Mouse (Mus musculus): ENCODE measurements around the gene Pdxp. TPM values are rescaled to one million over a fixed set of nuclear protein-coding genes. Genes with fewer than 3 reads are reported as not detected.

Pdxp gene
- total RNA-seq, 2 experiments from 2014 or later, result 9.4 TPM; not detected in 1

DNA sequence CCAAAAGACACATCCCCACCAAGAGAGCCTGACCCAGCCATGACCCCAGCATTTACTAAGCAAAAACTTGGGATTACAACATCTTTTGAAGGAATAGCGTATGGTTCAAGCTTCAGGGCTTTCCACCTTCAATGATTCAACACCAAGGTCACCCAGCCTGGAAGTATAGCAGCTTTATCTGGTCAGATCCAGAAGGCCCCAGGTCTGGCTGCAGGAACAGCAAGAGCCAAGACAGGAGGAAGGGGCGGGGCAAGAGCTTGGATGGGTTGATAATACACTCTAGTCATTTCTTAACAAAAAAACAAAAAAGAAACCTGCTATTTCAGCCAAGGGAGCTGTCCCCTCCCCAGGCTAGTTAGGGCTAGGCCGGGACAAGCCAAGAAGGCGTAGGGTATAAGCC is 16.2 kb upstream of the Pdxp start:
- ATAC-seq (replicated peaks; ENCODE audit: low FRiP score, poor library complexity, severe bottlenecking), result no peak

- no peak for ATAC-seq (replicated peaks; ENCODE audit: low FRiP score, poor library complexity, severe bottlenecking)
Measured at GRCm38 (mm10) chr15:78898507-78899001, 15.2 kb upstream of the Pdxp start.

GRCm38 (mm10) chr15:78899409-78899739 is 14.3 kb upstream of the Pdxp start, which contains the start of gene Gm49510:
TSS of gene Gm49510 (plus strand) at chr15:78899667.
- ATAC-seq (replicated peaks; ENCODE audit: low FRiP score, poor library complexity, severe bottlenecking), result no peak

DNA sequence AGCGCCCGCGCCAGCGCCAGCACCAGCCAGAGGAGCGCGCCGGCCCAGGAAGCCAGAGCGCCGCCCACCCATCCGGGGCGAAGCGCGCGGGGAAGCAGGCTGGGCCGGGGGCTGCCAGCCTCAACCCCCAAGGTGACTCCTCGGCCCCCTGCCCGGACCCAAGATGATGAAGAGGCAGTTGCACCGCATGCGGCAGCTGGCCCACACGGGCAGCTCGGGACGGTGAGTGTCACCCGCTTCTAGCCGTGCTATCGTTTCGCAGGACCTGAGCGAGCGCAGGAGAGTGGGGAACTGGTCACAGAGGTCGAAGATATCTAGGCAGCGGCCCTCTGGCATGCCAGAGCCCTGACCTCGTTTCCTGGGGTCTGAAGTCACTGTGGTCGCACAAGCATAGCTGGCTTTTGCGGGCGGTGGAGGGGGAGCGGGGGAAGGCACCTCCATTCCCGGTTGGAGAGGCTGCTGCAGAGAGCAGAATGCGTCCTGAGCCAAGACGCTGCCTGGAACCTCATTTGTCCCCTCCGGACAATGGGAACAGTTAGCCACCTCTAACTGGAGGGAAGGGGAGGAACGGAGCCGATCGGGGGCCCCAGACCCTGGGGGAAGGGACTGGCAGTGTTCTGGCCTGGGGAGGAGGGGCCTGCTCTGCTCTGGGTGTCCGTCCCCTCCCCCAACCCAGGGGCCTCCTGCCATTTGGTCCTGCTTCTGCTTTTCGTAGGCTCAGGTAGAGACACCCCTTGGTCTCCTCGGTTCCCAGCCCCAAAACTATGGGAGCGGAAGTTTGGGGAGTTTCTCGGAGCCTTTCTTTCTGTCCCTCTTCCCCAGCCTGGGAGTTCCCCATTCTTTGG is 13.8 kb upstream of the Pdxp start, which contains the start of gene Sh3bp1:
Gene Sh3bp1 (plus strand): TSS at position 29 of the 845 bp plus-strand sequence.
- 0 out of 2 replicates have a peak, but pooled peaks have one; percentile 28 for ATAC-seq (replicated peaks; ENCODE audit: low FRiP score, poor library complexity, severe bottlenecking)

DNA sequence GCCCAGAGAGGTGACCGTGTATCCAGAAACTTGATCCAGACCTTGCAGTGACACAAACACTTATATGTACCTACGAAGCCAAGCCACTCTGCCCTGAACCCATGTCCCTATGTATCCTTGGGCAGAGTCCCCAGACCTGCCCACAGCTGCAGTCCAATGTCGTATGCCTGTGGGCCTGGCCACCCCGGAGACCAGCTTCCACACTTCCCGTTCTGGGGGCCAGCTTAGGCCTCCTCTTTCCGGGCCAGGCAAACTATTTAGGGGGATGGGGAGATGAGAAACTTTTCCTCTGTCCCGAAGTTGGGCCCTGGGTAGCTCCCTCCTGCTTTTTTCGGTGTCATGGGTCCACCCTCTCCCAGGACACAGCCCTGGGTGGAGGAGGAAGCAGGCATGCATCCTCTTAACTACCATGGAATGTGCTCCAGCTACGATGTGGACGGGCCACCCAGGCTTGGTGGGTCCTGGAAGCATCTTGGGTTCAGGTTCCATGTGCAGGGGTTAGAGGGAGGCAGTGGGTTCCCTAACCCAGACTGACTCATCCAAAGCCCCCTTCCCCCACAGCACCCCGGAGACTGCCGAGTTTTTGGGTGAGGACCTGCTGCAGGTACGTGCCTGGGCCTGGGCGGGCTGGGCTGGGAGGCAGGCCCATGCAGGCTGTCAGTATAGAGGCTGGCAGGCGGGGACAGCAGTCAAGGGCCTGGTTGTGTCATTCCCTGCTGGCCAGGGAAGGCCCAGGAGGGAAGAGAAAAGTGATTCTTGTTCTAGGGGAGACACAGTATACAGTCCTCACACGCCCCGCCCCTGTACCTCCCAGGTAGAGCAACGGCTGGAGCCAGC is 12.9 kb upstream of the Pdxp start:
- ATAC-seq (replicated peaks; ENCODE audit: low FRiP score, poor library complexity, severe bottlenecking), result no peak

DNA sequence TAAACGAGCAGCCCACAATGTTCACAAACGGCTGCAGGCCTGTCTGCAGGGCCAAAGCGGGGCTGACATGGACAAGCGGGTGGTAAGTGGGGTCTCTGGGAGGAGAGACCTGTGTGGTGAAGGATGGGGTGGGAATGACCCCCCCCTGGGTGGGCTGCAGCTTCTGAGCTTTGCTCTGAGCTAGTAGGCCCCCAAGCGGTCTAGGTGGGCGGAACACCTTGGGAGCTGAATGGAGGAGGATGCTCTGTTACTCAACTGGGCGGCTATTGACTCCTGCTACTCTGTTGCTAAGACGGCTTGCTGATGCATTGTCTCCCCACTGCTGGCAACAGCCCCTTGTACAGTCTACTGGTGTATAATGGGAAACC is 12.3 kb upstream of the Pdxp start:
- no peak for ATAC-seq (replicated peaks; ENCODE audit: low FRiP score, poor library complexity, severe bottlenecking)

- peak; percentile 68 for ATAC-seq (replicated peaks; ENCODE audit: low FRiP score, poor library complexity, severe bottlenecking)
Measured at GRCm38 (mm10) chr15:78903243-78903642, 10.5 kb upstream of the Pdxp start.

- ATAC-seq (replicated peaks; ENCODE audit: low FRiP score, poor library complexity, severe bottlenecking), result no peak
Measured at GRCm38 (mm10) chr15:78908399-78908798, 5.3 kb upstream of the Pdxp start.

DNA sequence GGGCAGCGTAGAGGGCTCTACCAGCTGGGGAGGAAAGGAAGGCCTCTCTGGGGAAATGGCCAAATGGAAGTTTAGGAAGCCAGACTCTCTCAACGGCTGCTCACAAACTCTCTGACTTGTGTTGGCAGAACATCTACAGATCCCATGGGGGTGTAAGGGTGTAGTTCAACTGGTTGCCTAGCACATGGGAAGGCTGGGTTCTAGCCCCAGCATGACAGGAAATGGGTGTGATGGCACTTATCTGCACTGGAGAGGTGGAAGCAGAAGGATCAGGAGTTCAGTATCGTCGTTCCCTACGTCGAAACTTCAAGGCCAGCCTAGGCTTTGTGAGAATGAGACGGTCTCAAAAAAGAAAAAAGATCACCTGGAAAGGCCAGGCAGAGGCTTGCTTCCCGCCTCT is 4.7 kb upstream of the Pdxp start:
- no peak for ATAC-seq (replicated peaks; ENCODE audit: low FRiP score, poor library complexity, severe bottlenecking)

GRCm38 (mm10) chr15:78912040-78912439 is 1.7 kb upstream of the Pdxp start:
- no peak for ATAC-seq (replicated peaks; ENCODE audit: low FRiP score, poor library complexity, severe bottlenecking)

DNA sequence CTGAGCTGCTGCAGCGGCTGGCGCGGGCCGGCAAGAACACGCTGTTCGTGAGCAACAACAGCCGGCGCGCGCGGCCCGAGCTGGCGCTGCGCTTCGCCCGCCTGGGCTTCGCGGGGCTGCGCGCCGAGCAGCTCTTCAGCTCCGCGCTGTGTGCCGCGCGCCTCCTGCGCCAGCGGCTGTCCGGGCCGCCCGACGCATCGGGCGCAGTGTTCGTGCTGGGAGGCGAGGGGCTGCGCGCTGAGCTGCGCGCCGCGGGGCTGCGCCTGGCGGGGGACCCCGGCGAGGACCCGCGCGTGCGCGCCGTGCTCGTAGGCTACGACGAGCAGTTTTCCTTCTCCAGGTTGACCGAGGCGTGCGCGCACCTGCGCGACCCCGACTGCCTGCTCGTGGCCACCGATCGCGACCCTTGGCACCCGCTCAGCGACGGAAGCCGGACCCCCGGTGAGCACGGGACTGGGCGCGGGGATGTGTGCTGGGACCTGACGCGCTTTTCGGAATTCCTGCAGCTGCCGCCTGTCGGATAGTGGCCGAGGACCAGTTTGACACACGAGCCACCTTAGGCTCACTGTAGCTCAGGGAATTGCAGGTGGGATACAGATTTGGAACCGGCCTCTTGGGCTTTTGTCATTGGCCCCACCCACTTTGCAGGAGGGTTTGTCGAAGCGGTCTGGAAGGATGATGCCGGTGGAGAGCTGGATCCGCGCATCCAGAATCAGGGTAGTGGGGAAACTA is 538 bp downstream of the Pdxp start:
- no peak for ATAC-seq (replicated peaks; ENCODE audit: low FRiP score, poor library complexity, severe bottlenecking)

DNA sequence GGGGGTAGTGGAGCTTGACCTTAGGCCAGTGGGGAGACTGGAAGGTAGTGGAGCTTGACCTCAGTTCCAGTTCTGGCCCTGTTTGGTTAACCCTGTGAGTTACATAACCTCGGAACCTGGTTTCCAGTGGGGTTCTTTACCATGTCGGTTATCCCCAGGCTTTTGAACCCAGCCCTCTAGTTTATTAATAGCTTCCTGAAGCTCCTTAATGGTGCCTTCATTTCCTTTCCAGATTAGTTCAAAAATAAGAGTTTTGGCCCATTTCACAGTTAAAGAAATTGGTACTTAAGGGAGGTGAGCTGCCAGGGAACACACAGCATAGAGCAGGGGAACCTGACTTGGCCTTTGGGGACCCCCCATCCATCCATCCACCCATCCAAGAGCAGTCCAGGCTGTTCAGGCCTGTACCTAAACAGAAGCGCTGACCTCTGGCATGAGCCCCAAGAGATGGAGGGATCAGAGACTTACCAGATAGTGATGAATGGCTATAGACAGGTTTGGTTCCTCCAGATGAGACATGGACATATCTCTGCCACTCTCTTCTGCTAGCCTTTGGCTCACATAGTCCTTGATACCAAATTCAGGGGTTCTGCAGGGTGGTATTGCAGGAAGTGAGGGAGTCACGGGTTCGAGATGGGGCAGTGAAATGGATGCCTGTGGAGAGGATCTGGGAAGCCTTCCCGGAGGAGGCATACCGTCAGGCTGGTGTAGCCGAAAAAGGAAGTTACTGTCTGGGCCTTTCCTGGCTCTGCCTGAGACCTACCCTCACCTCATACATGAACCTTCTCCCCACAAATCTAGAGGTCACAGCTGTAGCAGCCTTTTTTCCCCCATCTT is 1.3 kb downstream of the Pdxp start:
- no peak for ATAC-seq (replicated peaks; ENCODE audit: low FRiP score, poor library complexity, severe bottlenecking)

GRCm38 (mm10) chr15:78915660-78916017 is 1.9 kb downstream of the Pdxp start:
- ATAC-seq (replicated peaks; ENCODE audit: low FRiP score, poor library complexity, severe bottlenecking), result peak; percentile 69

DNA sequence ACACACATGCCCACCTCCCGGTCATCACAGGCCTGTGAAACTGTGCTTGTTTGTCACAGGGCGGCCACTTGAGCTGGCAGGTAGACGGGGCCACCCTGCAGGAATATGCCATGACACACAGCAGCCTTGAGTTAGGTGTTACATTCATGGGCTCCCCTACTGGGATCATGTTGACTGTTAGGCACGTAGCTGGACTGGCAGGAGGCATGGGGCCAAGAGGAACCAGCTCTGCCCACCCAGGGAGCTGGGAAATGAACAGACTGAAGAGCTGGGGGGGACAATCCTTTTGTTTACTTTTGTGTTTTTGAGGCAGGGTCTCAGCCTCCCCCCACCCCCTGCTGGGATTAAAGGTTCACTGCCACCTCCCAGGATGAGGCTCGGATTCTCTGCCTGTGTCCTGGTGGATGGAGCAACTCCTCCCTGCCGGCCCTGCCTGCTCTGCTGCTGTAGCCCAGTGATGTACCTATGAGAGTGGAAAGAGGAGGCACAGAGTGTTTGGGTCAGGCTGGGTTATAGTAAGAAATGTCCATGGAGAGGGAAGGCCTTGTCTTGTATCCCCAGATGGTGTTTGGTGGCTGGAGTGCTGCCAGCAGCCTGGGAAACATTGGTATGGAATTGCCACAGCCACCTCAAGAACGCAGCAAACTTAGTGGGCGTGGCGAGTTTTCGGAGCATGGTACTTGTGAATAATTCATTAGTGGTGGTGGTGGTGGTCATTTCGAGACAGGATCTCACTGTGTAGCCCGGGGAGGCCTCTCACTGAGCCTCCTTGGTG is 2.5 kb downstream of the Pdxp start:
- no peak for ATAC-seq (replicated peaks; ENCODE audit: low FRiP score, poor library complexity, severe bottlenecking)

GRCm38 (mm10) chr15:78918126-78918525 is 4.4 kb downstream of the Pdxp start:
- no peak for ATAC-seq (replicated peaks; ENCODE audit: low FRiP score, poor library complexity, severe bottlenecking)

GRCm38 (mm10) chr15:78919914-78920313 is 6.2 kb downstream of the Pdxp start:
- no peak for ATAC-seq (replicated peaks; ENCODE audit: low FRiP score, poor library complexity, severe bottlenecking)

GRCm38 (mm10) chr15:78922700-78923099 is 9.0 kb downstream of the Pdxp start:
- ATAC-seq (replicated peaks; ENCODE audit: low FRiP score, poor library complexity, severe bottlenecking), result peak; percentile 86

DNA sequence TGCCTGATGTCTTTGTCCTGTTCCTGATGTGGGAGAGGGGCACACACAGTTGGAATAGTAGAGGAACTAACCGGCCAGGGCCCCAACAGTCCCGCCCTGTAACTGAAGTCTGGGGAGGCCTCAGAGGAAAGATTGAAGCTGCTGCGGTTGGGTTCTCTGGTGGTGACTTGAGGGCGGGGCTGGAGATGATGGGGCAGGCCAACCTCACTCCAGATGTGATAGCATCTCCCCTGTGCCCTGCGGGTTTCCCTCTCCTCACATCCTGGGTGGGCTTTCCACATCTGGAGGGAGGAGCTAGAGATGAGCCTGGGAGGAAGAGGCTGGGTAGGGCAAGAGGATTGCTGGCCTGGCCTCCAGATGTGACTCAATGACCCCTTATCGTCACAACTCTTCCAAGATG is 9.9 kb downstream of the Pdxp start:
- ATAC-seq (replicated peaks; ENCODE audit: low FRiP score, poor library complexity, severe bottlenecking), result peak; percentile 55

DNA sequence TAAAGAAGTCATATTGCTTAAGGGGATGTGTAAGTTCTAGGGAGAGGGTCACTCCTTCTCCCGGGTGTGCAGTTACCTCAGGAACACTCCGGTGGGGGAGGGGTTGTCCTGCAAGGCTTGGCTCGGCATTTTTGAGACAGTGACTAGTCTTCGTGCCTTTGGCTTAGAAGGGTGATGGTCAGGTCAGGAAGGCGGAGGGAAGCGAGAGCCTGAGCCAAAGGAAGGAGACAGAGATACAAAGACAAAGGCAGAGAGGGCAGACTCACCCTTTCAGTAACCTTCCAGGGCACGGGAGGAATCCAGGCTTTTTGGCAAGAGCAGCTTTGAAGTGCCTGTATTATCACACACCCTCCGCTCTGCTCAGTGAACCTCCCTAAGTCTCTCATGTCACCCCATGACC is 11.4 kb downstream of the Pdxp start:
- ATAC-seq (replicated peaks; ENCODE audit: low FRiP score, poor library complexity, severe bottlenecking), result no peak

All from erythroblast, adult 5-6 weeks (primary cell).